16 mouse cellular contexts compared by ENCODE assay signal in genomic region chr2:164859640-164860432, GRCm38 (mm10). TPM values are rescaled to one million over a fixed set of nuclear protein-coding genes. Genes with fewer than 3 reads are reported as not detected.
A peak's percentile ranks its signal among the peaks of the same experiment; 100 is the strongest.
DNase-seq lines count a peak whose midpoint lies in the region; ATAC-seq lines count a peak whose summit lies in the region.
"Had no signal": no experiment of that assay in that cellular context is flagged by ENCODE, and none has a peak within 500 bp of the region (broad histone marks: within the 10 kb centered on the region; RNA-seq: fewer than 3 reads in every experiment).

No protein-coding gene starts in this region.

- peak; percentile 56 for DNase-seq in adrenal gland, postnatal 10 days
- DNase-seq in adrenal gland, adult 2 months, result no peak
- DNase-seq in kidney, postnatal 36 days, result peak; percentile 70 to 71
- no peak for DNase-seq in thymus, adult 18-20 months
- no peak for DNase-seq in thymus, postnatal 4 days
- DNase-seq: cerebellum, postnatal 36 days; gastrocnemius, postnatal 10 days had no signal

- H3K27me3 ChIP-seq in intestine, embryonic 15.5 days (replicated peaks), result peaks cover 27% of the 10 kb centered on the region
- peaks cover 4% of the 10 kb centered on the region; the same call in 1 of the 2 replicates for H3K27me3 ChIP-seq in stomach, embryonic 16.5 days (ENCODE audit: control insufficient read depth, insufficient read depth, low read length)
- H3K27me3 ChIP-seq in midbrain, embryonic 13.5 days, result peaks cover 48% of the 10 kb centered on the region
- H3K27me3 ChIP-seq: lung, embryonic 15.5 days had no signal

- no peaks in the 10 kb centered on the region for H3K9me3 ChIP-seq in intestine, embryonic 15.5 days
- no peaks in the 10 kb centered on the region for H3K9me3 ChIP-seq in stomach, embryonic 16.5 days (replicated peaks; ENCODE audit: control insufficient read depth, low read length)
- H3K9me3 ChIP-seq in midbrain, embryonic 13.5 days, result no peaks in the 10 kb centered on the region
- H3K9me3 ChIP-seq: lung, embryonic 15.5 days had no signal

- H3K4me2 ChIP-seq in intestine, embryonic 15.5 days (replicated peaks), result 0 out of 2 replicates have a peak overlapping the region, but pooled peaks have one; percentile 6
- no peak overlapping the region for H3K4me2 ChIP-seq in stomach, embryonic 16.5 days (ENCODE audit: low read depth, low read length)
- no peak overlapping the region for H3K4me2 ChIP-seq in midbrain, embryonic 13.5 days (replicated peaks)
- H3K4me2 ChIP-seq: heart, embryonic 11.5 days; lung, embryonic 15.5 days had no signal

- no peak overlapping the region for H3K4me3 ChIP-seq in intestine, embryonic 15.5 days (replicated peaks)
- no peak overlapping the region for H3K4me3 ChIP-seq in stomach, embryonic 16.5 days (replicated peaks; ENCODE audit: low read length)
- H3K4me3 ChIP-seq in midbrain, embryonic 13.5 days (replicated peaks), result no peak overlapping the region
- H3K4me3 ChIP-seq: lung, embryonic 15.5 days had no signal

- peak; percentile 71 for ATAC-seq in intestine, embryonic 15.5 days
- ATAC-seq in stomach, embryonic 16.5 days (ENCODE audit: insufficient read depth, low FRiP score), result no peak
- no peak for ATAC-seq in midbrain, embryonic 13.5 days
- ATAC-seq: forebrain, embryonic 14.5 days had no signal

- H3K36me3 ChIP-seq in intestine, embryonic 15.5 days, result no peaks in the 10 kb centered on the region
- no peaks in the 10 kb centered on the region for H3K36me3 ChIP-seq in stomach, embryonic 16.5 days (ENCODE audit: control insufficient read depth, insufficient read depth, low read length)
- H3K36me3 ChIP-seq in midbrain, embryonic 13.5 days, result no peaks in the 10 kb centered on the region
- H3K36me3 ChIP-seq: G1E; lung, embryonic 15.5 days had no signal

- H3K27ac ChIP-seq in intestine, embryonic 15.5 days, result no peak overlapping the region
- 0 out of 2 replicates have a peak overlapping the region, but pooled peaks have one; percentile 9 for H3K27ac ChIP-seq in stomach, embryonic 16.5 days (ENCODE audit: low read length)
- H3K27ac ChIP-seq in midbrain, embryonic 13.5 days, result no peak overlapping the region

- 63% methylated on average over 9 of the region's 9 CpGs for WGBS in intestine, embryonic 15.5 days
- 56% methylated on average over 9 of the region's 9 CpGs for WGBS in stomach, embryonic 16.5 days
- WGBS in midbrain, embryonic 13.5 days, result 65% methylated on average over 9 of the region's 9 CpGs

- H3K4me1 ChIP-seq in intestine, embryonic 15.5 days (replicated peaks), result peaks cover 44% of the 10 kb centered on the region
- peaks cover 28% of the 10 kb centered on the region for H3K4me1 ChIP-seq in stomach, embryonic 16.5 days (ENCODE audit: control insufficient read depth, insufficient read depth, low read length)
- H3K4me1 ChIP-seq in midbrain, embryonic 13.5 days (replicated peaks), result peaks cover 27% of the 10 kb centered on the region

- H3K9ac ChIP-seq in intestine, embryonic 15.5 days, result no peak overlapping the region
- no peak overlapping the region for H3K9ac ChIP-seq in stomach, embryonic 16.5 days (ENCODE audit: low read length)
- H3K9ac ChIP-seq in midbrain, embryonic 13.5 days (replicated peaks), result no peak overlapping the region
- H3K9ac ChIP-seq: lung, embryonic 15.5 days had no signal

RNA-seq across cellular contexts. Expression of gene Pltp, which starts 2.3 kb away (rescaled TPM):
- total RNA-seq in adrenal gland, postnatal 10 days (2021), result 10 to 100 TPM; 31.5 to 36.6 TPM
- total RNA-seq in adrenal gland, adult 2 months (2021), result 10 to 100 TPM; 21.1 to 36.6 TPM
- 63.9 and 72.0 TPM in 2 replicates for polyA plus RNA-seq in adrenal gland, adult 2 months (2012; rRNA removed)
- 28.7 and 29.5 TPM in 2 replicates for polyA plus RNA-seq in intestine, embryonic 15.5 days (2015; fragmentation: Nextera tagmentation; extraction: Ambion mirVana)
- 60.1 and 76.5 TPM in 2 replicates for polyA plus RNA-seq in stomach, embryonic 16.5 days (2015; fragmentation: Nextera tagmentation; extraction: Ambion mirVana)
- 69.1 and 96.1 TPM in 2 replicates for polyA plus RNA-seq in midbrain, embryonic 13.5 days (2015; fragmentation: Nextera tagmentation; extraction: Ambion mirVana)
- total RNA-seq: G1E had no signal
- polyA plus RNA-seq: G1E had no signal

RNA-seq across cellular contexts. Expression of gene Pcif1, which starts 19.3 kb away (rescaled TPM):
- total RNA-seq in adrenal gland, postnatal 10 days (2021), result 10 to 100 TPM; 47.1 to 55.0 TPM
- 10 to 100 TPM; 45.1 to 51.6 TPM for total RNA-seq in adrenal gland, adult 2 months (2021)
- 66.3 and 67.2 TPM in 2 replicates for polyA plus RNA-seq in adrenal gland, adult 2 months (2012; rRNA removed)
- 63.6 and 65.5 TPM in 2 replicates for polyA plus RNA-seq in intestine, embryonic 15.5 days (2015; fragmentation: Nextera tagmentation; extraction: Ambion mirVana)
- 58.6 and 69.6 TPM in 2 replicates for polyA plus RNA-seq in stomach, embryonic 16.5 days (2015; fragmentation: Nextera tagmentation; extraction: Ambion mirVana)
- polyA plus RNA-seq in midbrain, embryonic 13.5 days (2015; fragmentation: Nextera tagmentation; extraction: Ambion mirVana), result 98.1 and 108 TPM in 2 replicates

RNA-seq across cellular contexts. Expression of gene Neurl2, which starts 26.6 kb away (rescaled TPM):
- total RNA-seq in adrenal gland, postnatal 10 days (2021), result 1 to 10 TPM; 3.4 to 8.0 TPM
- total RNA-seq in adrenal gland, adult 2 months (2021), result 1 to 10 TPM; 1.4 to 2.7 TPM
- polyA plus RNA-seq in adrenal gland, adult 2 months (2012; rRNA removed), result 5.6 and 6.7 TPM in 2 replicates
- polyA plus RNA-seq in intestine, embryonic 15.5 days (2015; fragmentation: Nextera tagmentation; extraction: Ambion mirVana), result 6.8 and 7.4 TPM in 2 replicates
- polyA plus RNA-seq in stomach, embryonic 16.5 days (2015; fragmentation: Nextera tagmentation; extraction: Ambion mirVana), result 7.2 and 7.9 TPM in 2 replicates
- 4.7 TPM in 2 replicates for polyA plus RNA-seq in midbrain, embryonic 13.5 days (2015; fragmentation: Nextera tagmentation; extraction: Ambion mirVana)
- total RNA-seq: hematopoietic stem cell, adult 5-6 weeks had no signal

RNA-seq across cellular contexts. Expression of gene Ctsa, which starts 27.2 kb away (rescaled TPM):
- total RNA-seq in adrenal gland, postnatal 10 days (2021), result 100 to 1,000 TPM; 100 to 103 TPM
- total RNA-seq in adrenal gland, adult 2 months (2021), result 100 to 1,000 TPM; 114 to 124 TPM
- polyA plus RNA-seq in adrenal gland, adult 2 months (2012; rRNA removed), result 304 and 353 TPM in 2 replicates
- 266 and 277 TPM in 2 replicates for polyA plus RNA-seq in intestine, embryonic 15.5 days (2015; fragmentation: Nextera tagmentation; extraction: Ambion mirVana)
- polyA plus RNA-seq in stomach, embryonic 16.5 days (2015; fragmentation: Nextera tagmentation; extraction: Ambion mirVana), result 159 and 162 TPM in 2 replicates
- 92.0 and 94.2 TPM in 2 replicates for polyA plus RNA-seq in midbrain, embryonic 13.5 days (2015; fragmentation: Nextera tagmentation; extraction: Ambion mirVana)

RNA-seq across cellular contexts. Expression of gene Spata25, which starts 31.5 kb away (rescaled TPM):
- total RNA-seq in adrenal gland, postnatal 10 days (2021), result not detected
- not detected for total RNA-seq in adrenal gland, adult 2 months (2021)
- polyA plus RNA-seq in adrenal gland, adult 2 months (2012; rRNA removed), result not detected in 2 replicates
- not detected in 2 replicates for polyA plus RNA-seq in intestine, embryonic 15.5 days (2015; fragmentation: Nextera tagmentation; extraction: Ambion mirVana)
- not detected in 2 replicates for polyA plus RNA-seq in stomach, embryonic 16.5 days (2015; fragmentation: Nextera tagmentation; extraction: Ambion mirVana)
- not detected in 2 replicates for polyA plus RNA-seq in midbrain, embryonic 13.5 days (2015; fragmentation: Nextera tagmentation; extraction: Ambion mirVana)
- total RNA-seq: G1E; hematopoietic stem cell, adult 5-6 weeks had no signal
- polyA plus RNA-seq: embryonic facial prominence, embryonic 14.5 days; forebrain, embryonic 14.5 days; G1E; heart, embryonic 11.5 days; lung, embryonic 15.5 days had no signal

Comparison
In these comparisons a context has a peak if more than half of its experiments do, and no peak if none do; other contexts are left out.
1. DNase-seq: peak in adrenal gland, postnatal 10 days (single experiment) and kidney, postnatal 36 days (2 of 2); none in adrenal gland, adult 2 months (single experiment), thymus, adult 18-20 months (0 of 2) and thymus, postnatal 4 days (single experiment).